Mouse (Mus musculus): ENCODE results near the gene Tmem161a. TPM values are rescaled to one million over a fixed set of nuclear protein-coding genes. Genes with fewer than 3 reads are reported as not detected.

The Tmem161a gene
- polyA plus RNA-seq, 1 experiment = 22.0 TPM

DNA sequence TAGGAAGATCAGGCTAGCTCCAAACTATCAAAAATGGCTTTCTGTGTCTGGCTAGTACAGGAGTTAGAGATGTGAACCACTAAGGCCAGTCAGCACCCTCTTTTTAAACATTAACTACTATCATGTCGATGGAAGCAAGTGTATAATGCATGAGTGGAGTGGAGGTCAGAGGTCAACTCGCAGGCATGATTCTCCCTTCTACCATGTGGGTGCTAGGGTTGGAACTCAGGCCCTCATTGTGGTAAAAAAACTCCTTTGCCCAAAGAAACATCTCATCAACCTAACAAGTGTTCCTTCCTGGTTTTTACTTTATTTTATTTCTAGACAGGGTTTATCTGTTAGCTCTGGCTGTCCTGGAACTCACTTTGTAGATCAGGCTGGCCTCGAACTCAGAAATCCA is 1.4 kb upstream of the Tmem161a start:
- 79% methylated on average over 3 of the region's 3 CpGs for WGBS
- no peak for TF ChIP-seq POLR2A (IDR thresholded peaks at IDR 0.05; ENCODE audit: borderline replicate concordance, control insufficient read depth, low read depth, low read length)
- no peak for TF ChIP-seq CTCF (IDR thresholded peaks at IDR 0.05; ENCODE audit: control insufficient read depth, insufficient read depth, low read length)
- Histone ChIP-seq H3K27ac (ENCODE audit: control insufficient read depth, insufficient read depth, low read depth, low read length, poor library complexity) (no peak overlapping the region), H3K4me3 (replicated peaks; ENCODE audit: control insufficient read depth, low read depth, low read length) (no peak overlapping the region), H3K4me1 (ENCODE audit: control insufficient read depth, insufficient read depth, low read length) (peaks cover 4% of the 10 kb centered on the region; the same call in 1 of the 2 replicates)

DNA sequence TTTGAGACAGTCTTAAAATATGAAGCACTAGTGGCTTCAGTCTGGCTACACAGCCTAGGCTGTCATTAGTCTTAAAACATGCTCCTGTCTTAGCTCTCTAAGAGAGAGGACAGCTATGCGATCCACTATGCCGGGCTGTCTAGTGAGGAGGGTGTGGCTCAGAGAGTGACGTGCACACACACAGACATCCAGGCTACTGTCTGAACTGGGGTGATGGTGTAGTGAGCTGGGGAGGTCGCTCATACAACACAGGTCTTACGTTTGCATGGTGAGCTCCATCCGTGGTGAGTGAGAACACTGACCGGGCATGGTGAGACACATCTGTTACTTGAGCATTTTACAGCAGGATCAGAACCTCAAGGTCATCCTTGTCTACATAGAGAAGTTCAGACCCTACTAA is 916 bp upstream of the Tmem161a start:
- TF ChIP-seq CTCF (IDR thresholded peaks at IDR 0.05; ENCODE audit: control insufficient read depth, insufficient read depth, low read length) (no peak), POLR2A (IDR thresholded peaks at IDR 0.05; ENCODE audit: borderline replicate concordance, control insufficient read depth, low read depth, low read length) (no peak)
- Histone ChIP-seq H3K4me3 (replicated peaks; ENCODE audit: control insufficient read depth, low read depth, low read length) (no peak overlapping the region), H3K27ac (ENCODE audit: control insufficient read depth, insufficient read depth, low read depth, low read length, poor library complexity) (no peak overlapping the region), H3K4me1 (ENCODE audit: control insufficient read depth, insufficient read depth, low read length) (peaks cover 4% of the 10 kb centered on the region; the same call in 1 of the 2 replicates)
- 80% methylated on average over 7 of the region's 7 CpGs for WGBS

DNA sequence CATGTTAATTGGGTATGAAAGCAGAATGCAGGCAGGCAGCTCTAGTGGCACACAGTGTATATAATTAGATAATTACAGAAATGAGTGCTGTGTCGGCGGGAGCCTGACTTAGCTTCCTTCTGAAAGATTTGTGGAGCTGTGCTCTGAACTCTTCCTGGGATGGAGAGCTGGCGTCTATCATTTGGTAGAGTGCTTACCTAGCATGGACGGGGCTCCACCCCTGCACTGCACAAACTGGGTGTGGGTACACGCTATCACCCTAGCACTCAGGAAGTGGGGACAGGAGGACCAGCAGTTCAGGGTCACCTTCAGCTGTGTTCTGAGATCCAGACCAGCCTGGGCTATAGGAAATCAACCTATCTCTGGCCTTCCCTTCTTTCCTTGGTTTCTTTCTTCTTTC is 1.2 kb downstream of the Tmem161a start:
- Histone ChIP-seq H3K27ac (ENCODE audit: control insufficient read depth, insufficient read depth, low read depth, low read length, poor library complexity) (no peak overlapping the region), H3K4me1 (ENCODE audit: control insufficient read depth, insufficient read depth, low read length) (peaks cover 4% of the 10 kb centered on the region; the same call in 1 of the 2 replicates), H3K4me3 (replicated peaks; ENCODE audit: control insufficient read depth, low read depth, low read length) (no peak overlapping the region)
- TF ChIP-seq CTCF (IDR thresholded peaks at IDR 0.05; ENCODE audit: control insufficient read depth, insufficient read depth, low read length) = no peak
- 55% methylated on average over 5 of the region's 5 CpGs for WGBS

DNA sequence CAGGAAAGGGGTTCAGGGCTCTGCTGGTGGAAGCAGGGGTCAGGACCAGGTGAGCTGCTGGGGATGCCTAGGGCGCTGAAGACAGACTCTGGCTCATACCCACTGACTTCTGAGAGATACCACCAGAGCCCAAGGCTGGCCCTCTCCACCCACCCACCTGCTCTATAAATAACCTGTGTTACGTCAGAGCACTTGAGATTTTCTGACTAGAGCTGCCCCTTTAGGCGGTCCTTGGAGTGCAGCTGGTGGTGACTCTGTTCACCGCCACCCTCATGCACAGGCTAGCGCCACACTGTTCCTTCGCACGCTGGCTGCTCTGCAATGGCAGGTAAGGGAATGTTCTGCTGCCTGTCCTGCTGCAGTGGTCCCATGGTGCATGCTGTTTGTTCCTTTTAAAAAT is 1.9 kb downstream of the Tmem161a start:
- H3K4me3 ChIP-seq (replicated peaks; ENCODE audit: control insufficient read depth, low read depth, low read length) = no peak overlapping the region
- no peak for TF ChIP-seq POLR2A (IDR thresholded peaks at IDR 0.05; ENCODE audit: borderline replicate concordance, control insufficient read depth, low read depth, low read length)
- no peak for TF ChIP-seq CTCF (IDR thresholded peaks at IDR 0.05; ENCODE audit: control insufficient read depth, insufficient read depth, low read length)
- WGBS = 74% methylated on average over 7 of the region's 7 CpGs
- peaks cover 4% of the 10 kb centered on the region; the same call in 1 of the 2 replicates for H3K4me1 ChIP-seq (ENCODE audit: control insufficient read depth, insufficient read depth, low read length)
- H3K27ac ChIP-seq (ENCODE audit: control insufficient read depth, insufficient read depth, low read depth, low read length, poor library complexity) = no peak overlapping the region

DNA sequence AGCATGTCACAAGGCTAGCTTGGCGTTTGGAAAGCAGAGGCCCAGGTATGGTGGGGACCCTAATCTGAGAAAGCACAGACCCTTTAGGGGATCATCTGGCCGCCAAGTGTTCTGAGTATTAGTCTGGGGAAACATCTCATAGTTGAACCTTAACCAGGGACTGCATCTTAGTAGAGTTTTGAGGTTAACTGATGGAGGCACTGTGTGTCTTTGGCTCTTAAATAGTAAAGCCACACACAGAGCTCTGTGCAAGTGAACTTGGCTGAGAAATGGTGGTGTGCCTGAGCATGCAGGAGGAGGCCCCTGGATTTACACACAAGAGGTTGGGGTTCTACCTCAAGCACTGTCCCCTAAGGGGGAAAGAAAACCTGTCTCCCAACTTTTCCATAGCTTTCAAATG is 6.1 kb downstream of the Tmem161a start:
- no peak overlapping the region for H3K4me3 ChIP-seq (replicated peaks; ENCODE audit: control insufficient read depth, low read depth, low read length)
- TF ChIP-seq CTCF (IDR thresholded peaks at IDR 0.05; ENCODE audit: control insufficient read depth, insufficient read depth, low read length) (no peak), POLR2A (IDR thresholded peaks at IDR 0.05; ENCODE audit: borderline replicate concordance, control insufficient read depth, low read depth, low read length) (no peak)
- H3K4me1 ChIP-seq (ENCODE audit: control insufficient read depth, insufficient read depth, low read length) = peaks cover 3% of the 10 kb centered on the region; the same call in 1 of the 2 replicates
- WGBS = 84% methylated on average over 2 of the region's 2 CpGs
- H3K27ac ChIP-seq (ENCODE audit: control insufficient read depth, insufficient read depth, low read depth, low read length, poor library complexity) = no peak overlapping the region

DNA sequence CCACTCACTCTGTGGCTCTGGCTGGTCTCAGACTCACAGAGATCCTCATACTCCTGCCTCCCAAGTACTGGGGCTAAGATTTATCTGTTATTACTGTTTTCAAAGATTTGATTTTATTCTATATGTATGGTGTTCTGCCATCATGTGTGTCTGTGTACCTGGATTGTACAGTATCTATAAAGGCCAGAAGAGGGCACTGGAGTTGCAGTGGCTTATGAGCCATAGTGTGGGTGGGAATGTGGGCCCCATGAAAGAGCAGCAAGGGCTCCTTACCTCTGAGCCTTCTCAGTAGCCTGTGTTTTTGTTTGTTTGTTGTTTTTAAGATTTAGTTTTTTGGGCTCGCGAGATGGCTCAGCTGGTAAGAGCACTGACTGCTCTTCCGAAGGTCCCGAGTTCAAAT is 6.9 kb downstream of the Tmem161a start:
- H3K4me1 ChIP-seq (ENCODE audit: control insufficient read depth, insufficient read depth, low read length) = no peaks in the 10 kb centered on the region; the same call in 1 of the 2 replicates
- 96% methylated on average over 4 of the region's 4 CpGs for WGBS
- no peak for TF ChIP-seq POLR2A (IDR thresholded peaks at IDR 0.05; ENCODE audit: borderline replicate concordance, control insufficient read depth, low read depth, low read length)
- TF ChIP-seq CTCF (IDR thresholded peaks at IDR 0.05; ENCODE audit: control insufficient read depth, insufficient read depth, low read length) = peak; percentile 14; the same call in 1 of the 2 replicates
- H3K27ac ChIP-seq (ENCODE audit: control insufficient read depth, insufficient read depth, low read depth, low read length, poor library complexity) = no peak overlapping the region
- no peak overlapping the region for H3K4me3 ChIP-seq (replicated peaks; ENCODE audit: control insufficient read depth, low read depth, low read length)

DNA sequence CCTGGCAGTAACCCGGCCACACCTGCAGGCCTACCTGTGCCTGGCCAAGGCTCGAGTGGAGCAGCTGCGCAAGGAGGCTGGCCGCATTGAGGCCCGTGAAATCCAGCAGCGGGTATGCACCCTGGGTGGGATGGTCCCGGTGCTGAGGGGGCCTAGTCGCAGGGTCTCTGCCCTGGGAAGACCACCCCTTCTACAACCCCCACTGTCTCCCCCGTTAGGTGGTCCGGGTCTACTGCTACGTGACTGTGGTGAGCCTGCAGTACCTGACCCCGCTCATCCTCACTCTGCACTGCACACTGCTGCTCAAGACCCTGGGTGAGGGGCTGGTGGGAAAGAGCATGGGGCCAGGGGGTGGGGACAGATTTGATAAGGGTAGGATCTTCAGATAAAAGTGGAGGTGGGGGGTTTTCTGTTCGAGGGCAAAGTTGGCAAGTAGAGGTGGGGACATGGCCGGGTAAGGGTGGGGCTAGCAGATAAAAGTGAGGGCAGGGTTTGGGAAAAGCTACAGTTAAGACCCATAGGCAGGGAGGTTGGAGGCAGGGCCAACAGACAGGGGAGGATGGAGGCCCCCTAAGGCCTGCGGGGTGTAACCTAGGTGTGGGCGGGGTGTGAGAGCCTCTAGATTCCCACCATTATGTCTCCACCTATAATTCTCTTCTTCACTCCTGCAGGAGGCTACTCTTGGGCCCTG is 9.2 kb downstream of the Tmem161a start:
- Histone ChIP-seq H3K27ac (ENCODE audit: control insufficient read depth, insufficient read depth, low read depth, low read length, poor library complexity) (no peak overlapping the region), H3K4me3 (replicated peaks; ENCODE audit: control insufficient read depth, low read depth, low read length) (no peak overlapping the region), H3K4me1 (ENCODE audit: control insufficient read depth, insufficient read depth, low read length) (no peaks in the 10 kb centered on the region)
- TF ChIP-seq POLR2A (IDR thresholded peaks at IDR 0.05; ENCODE audit: borderline replicate concordance, control insufficient read depth, low read depth, low read length) (no peak), CTCF (IDR thresholded peaks at IDR 0.05; ENCODE audit: control insufficient read depth, insufficient read depth, low read length) (no peak)
- WGBS = 77% methylated on average over 16 of the region's 16 CpGs

DNA sequence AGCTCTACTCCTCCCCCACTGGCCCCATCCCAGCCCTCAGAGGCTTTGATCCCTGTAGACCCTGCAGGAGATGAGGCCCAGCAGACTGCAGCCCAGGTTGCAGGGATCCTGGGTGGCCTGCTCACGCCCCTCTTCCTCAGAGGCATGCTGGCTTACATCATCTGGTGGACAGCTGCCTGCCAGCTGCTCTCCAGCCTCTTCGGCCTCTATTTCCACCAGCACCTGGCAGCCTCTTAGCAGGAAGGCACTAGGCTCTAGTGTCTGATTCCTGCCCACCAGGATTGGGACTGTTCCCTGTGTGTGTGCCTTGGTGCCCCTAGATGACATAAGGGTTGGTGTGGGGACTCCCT is 9.7 kb downstream of the Tmem161a start:
- H3K27ac ChIP-seq (ENCODE audit: control insufficient read depth, insufficient read depth, low read depth, low read length, poor library complexity) = no peak overlapping the region; the same call in 1 of the 2 replicates
- TF ChIP-seq POLR2A (IDR thresholded peaks at IDR 0.05; ENCODE audit: borderline replicate concordance, control insufficient read depth, low read depth, low read length) (no peak), CTCF (IDR thresholded peaks at IDR 0.05; ENCODE audit: control insufficient read depth, insufficient read depth, low read length) (no peak)
- H3K4me3 ChIP-seq (replicated peaks; ENCODE audit: control insufficient read depth, low read depth, low read length) = no peak overlapping the region
- whole genome bisulfite sequencing = 85% methylated on average over 2 of the region's 2 CpGs
- H3K4me1 ChIP-seq (ENCODE audit: control insufficient read depth, insufficient read depth, low read length) = no peaks in the 10 kb centered on the region

DNA sequence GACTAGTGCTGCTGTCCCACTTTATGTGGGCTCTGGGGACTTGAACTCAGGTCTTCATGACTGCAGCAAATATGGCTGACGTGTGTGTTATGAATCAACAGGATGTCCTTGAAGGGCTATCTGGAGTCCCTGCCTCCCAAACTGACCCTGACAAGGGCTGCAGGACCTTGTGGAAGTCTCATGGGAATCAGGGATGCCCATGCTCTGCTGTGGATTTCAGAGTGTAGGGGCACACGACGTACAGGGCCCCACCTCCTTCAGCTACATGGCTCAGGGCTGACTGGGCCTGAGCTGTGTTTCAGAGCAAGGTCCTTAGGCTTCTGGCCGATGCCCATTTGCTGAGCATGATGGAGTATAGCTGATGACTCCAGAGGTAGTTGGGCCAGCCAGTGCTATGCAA is 11.0 kb downstream of the Tmem161a start:
- WGBS = 83% methylated on average over 4 of the region's 4 CpGs

More for the DNA sequence above, 11.0 kb downstream of the Tmem161a start:
- Histone ChIP-seq H3K27ac (ENCODE audit: control insufficient read depth, insufficient read depth, low read depth, low read length, poor library complexity) (no peak overlapping the region), H3K4me3 (replicated peaks; ENCODE audit: control insufficient read depth, low read depth, low read length) (no peak overlapping the region), H3K4me1 (ENCODE audit: control insufficient read depth, insufficient read depth, low read length) (no peaks in the 10 kb centered on the region)
- no peak for TF ChIP-seq POLR2A (IDR thresholded peaks at IDR 0.05; ENCODE audit: borderline replicate concordance, control insufficient read depth, low read depth, low read length)
- TF ChIP-seq CTCF (IDR thresholded peaks at IDR 0.05; ENCODE audit: control insufficient read depth, insufficient read depth, low read length) = no peak

Data from bone marrow, adult 2 months (tissue).